Mouse (Mus musculus): ENCODE results near the gene Calhm2. TPM values are rescaled to one million over a fixed set of nuclear protein-coding genes. Genes with fewer than 3 reads are reported as not detected.
A peak's percentile ranks its signal among the peaks of the same experiment; 100 is the strongest.
"Not testable (repeated sequence)": the region's sequence is repeated elsewhere in the genome, so short reads cannot be mapped to it uniquely, and the experiment has no call there.

The Calhm2 gene
- polyA plus RNA-seq, 1 experiment from 2014 or later, result 4.6 TPM

DNA sequence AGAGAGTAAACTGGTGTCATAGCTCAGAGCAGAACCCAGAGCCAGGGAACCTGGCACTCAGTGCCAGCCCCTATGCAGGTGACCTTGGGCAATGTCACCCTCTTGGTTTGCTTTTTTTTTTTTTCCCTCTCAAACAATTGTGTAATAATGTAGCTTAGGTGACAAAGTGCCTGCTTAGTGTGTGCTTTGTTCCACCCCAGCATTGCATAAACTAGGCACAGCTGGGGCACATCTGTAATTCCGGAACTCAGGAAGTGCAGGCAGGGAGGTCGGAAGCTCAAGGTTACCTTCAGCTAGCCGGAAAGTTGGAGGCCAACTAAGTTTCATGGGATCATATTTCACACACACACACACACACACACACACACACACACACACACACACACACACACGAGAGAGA is 11.8 kb upstream of the Calhm2 start:
- ATAC-seq (replicated peaks; ENCODE audit: insufficient number of reproducible peaks, insufficient read depth, low FRiP score, low read depth), result no peak
- WGBS, result 37% methylated on average over 4 of the region's 4 CpGs
- H3K4me1 ChIP-seq (replicated peaks), result peaks cover 10% of the 10 kb centered on the region

DNA sequence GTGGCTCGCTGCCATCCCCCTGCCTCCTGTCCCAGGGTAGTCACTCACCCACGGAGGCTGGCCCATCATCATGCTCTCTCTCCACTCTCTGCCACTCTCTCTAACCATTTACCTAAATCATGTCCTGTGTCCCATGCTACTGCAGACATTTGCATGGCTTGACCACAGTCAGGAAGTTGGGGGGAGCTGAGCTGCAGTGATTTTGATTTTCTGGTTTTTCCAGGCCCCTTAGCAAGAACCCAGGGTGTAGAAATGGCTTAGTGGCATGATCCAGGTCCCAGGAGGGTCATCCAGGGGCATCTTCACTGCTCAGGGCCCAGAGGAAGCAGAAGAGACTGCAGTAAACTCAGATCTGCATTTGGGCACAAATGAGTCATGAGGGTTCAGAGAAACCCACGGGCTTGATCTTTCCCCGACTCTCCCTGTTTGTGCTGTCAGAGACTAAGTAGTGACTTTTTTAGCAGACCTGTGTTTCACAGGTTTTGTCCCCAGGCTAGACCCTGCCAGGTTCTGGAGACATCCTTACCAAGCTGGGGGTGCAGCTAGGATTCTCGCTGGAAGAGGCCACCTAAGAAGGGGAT is 10.3 kb upstream of the Calhm2 start:
- no peak overlapping the region for H3K9ac ChIP-seq
- no peaks in the 10 kb centered on the region for H3K9me3 ChIP-seq (replicated peaks)
- no peak overlapping the region for H3K27ac ChIP-seq
- WGBS, result 68% methylated on average over 5 of the region's 5 CpGs
- no peak overlapping the region for H3K4me2 ChIP-seq
- no peaks in the 10 kb centered on the region for H3K36me3 ChIP-seq
- peaks cover 19% of the 10 kb centered on the region for H3K27me3 ChIP-seq
- no peak for ATAC-seq (replicated peaks; ENCODE audit: insufficient number of reproducible peaks, insufficient read depth, low FRiP score, low read depth)
- H3K4me1 ChIP-seq (replicated peaks), result peaks cover 10% of the 10 kb centered on the region
- no peak overlapping the region for H3K4me3 ChIP-seq

More for the DNA sequence above, 11.8 kb upstream of the Calhm2 start:
- Histone ChIP-seq H3K27me3 (peaks cover 19% of the 10 kb centered on the region), H3K4me2 (no peak overlapping the region), H3K9me3 (replicated peaks) (no peaks in the 10 kb centered on the region), H3K4me3 (no peak overlapping the region), H3K9ac (no peak overlapping the region), H3K36me3 (no peaks in the 10 kb centered on the region), H3K27ac (no peak overlapping the region; the same call in 1 of the 2 replicates)

DNA sequence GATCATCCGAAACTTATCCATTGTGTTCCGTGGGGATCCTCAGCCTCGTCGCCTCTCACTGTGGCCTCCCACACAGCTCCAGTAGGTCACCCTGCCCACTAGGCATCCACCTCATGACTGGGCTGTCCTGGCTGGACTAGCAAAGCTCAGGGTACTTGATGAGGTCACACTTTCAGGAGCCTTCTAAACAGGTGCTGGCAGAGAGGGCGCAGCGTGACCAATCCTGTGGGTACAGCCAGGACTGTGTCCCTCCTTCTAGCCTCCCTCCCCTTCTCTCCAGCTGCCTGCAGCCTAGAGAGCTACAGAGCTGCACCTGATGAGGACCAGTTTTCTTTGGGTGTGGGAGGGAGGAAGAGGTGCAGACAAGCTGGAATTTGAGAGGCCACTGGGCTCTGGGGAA is 6.1 kb upstream of the Calhm2 start, which contains the start of gene Calhm1:
TSS of gene Calhm1 (minus strand) at position 101 of the 400 bp plus-strand sequence.
- H3K4me2 ChIP-seq, result no peak within 1 kb of the TSS
- H3K27ac ChIP-seq, result no peak within 1 kb of the TSS
- no peaks in the 10 kb centered on the region; the same call in none of the 2 replicates for H3K4me1 ChIP-seq (replicated peaks)
- H3K36me3 ChIP-seq, result no peaks in the 10 kb centered on the region
- H3K9me3 ChIP-seq (replicated peaks), result no peaks in the 10 kb centered on the region
- ATAC-seq (replicated peaks; ENCODE audit: insufficient number of reproducible peaks, insufficient read depth, low FRiP score, low read depth), result no peak
- no peak within 1 kb of the TSS for H3K4me3 ChIP-seq
- no peaks in the 10 kb centered on the region for H3K27me3 ChIP-seq
- no peak within 1 kb of the TSS for H3K9ac ChIP-seq
- 80% methylated on average over 6 of the region's 6 CpGs for WGBS

DNA sequence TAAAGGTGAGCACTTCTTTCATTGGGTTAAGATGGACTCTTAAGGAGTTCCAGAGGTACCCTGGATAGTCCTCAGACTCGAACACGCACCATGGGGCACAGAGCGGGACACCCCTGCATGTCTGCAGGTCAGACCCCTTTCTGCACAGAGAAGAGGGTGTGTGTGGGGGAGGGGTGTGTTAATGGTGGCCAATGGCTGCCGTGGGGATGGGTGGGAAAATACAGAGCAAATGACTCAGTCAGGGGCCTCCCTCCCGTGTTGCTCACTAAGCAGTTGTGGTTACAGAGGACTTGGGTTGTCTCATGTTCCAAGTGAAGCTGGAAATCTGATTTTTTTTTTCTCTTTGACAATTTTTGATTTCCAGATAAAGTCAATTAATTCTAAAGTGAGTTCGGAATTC is 4.3 kb upstream of the Calhm2 start:
- 70% methylated on average over 6 of the region's 6 CpGs for WGBS
- Histone ChIP-seq H3K9ac (no peak overlapping the region), H3K4me1 (replicated peaks) (peaks cover 15% of the 10 kb centered on the region), H3K9me3 (replicated peaks) (no peaks in the 10 kb centered on the region), H3K27me3 (no peaks in the 10 kb centered on the region), H3K4me2 (no peak overlapping the region), H3K36me3 (no peaks in the 10 kb centered on the region), H3K4me3 (no peak overlapping the region), H3K27ac (no peak overlapping the region)
- no peak for ATAC-seq (replicated peaks; ENCODE audit: insufficient number of reproducible peaks, insufficient read depth, low FRiP score, low read depth)

DNA sequence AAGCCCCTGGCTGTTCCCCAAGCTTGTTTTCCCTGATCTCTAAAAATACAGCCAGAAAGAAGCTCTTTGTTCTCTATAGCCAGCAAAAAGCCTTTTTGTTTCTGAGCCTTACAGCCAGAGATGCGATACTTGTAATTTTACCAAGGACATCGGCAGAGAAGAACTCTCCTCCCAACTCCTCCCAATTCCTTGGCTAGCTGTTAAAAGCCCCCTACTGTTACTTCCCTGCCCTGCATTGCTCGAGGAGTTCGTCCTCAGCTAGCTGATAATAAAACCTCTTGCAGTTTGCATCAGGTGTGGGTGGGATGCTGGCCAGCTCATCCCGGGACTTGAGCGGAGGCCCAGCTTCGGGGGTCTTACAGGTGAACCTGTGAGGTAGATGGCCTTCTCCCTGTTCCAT is 1.5 kb upstream of the Calhm2 start:
- H3K9me3 ChIP-seq (replicated peaks); H3K9ac ChIP-seq; H3K27ac ChIP-seq; ATAC-seq (replicated peaks; ENCODE audit: insufficient number of reproducible peaks, insufficient read depth, low FRiP score, low read depth); H3K36me3 ChIP-seq; H3K27me3 ChIP-seq; H3K4me2 ChIP-seq; H3K4me3 ChIP-seq: not testable (repeated sequence)
- WGBS, result 35% methylated on average over 7 of the region's 7 CpGs
- peaks cover 31% of the 10 kb centered on the region for H3K4me1 ChIP-seq (replicated peaks)

DNA sequence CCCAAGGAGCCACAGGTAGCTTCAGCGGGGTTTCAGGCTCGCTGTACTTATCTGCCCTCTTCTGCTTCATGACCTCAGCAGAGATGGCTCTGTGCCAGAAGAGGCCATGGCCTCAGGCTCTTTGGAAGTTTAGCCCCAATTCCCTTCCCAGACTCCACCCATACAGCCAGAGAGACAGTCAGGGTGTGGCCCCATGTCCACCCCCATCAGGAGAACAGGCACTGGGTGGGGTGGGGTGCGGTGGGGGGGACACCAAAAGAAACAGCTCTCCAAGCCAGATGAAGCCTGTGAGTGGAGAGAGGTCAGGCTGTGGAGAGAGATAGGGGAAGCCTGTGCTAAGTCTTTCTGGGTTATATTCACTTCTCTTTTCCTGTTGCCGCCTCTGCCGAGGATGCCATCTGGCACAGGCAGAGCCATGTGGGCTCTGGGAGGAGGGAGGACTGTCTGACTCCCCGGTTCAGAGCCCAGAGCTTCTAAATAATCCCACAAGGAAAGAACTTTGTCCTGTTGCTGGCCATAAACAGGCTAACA is 978 bp downstream of the Calhm2 start:
- ATAC-seq (replicated peaks; ENCODE audit: insufficient number of reproducible peaks, insufficient read depth, low FRiP score, low read depth), result peak; percentile 20; the same call in 1 of the 2 replicates
- WGBS, result 8% methylated on average over 6 of the region's 6 CpGs
- Histone ChIP-seq H3K9ac (peak overlapping the region; percentile 68), H3K4me3 (peak overlapping the region; percentile 55), H3K4me1 (replicated peaks) (peaks cover 31% of the 10 kb centered on the region), H3K9me3 (replicated peaks) (no peaks in the 10 kb centered on the region), H3K27ac (peak overlapping the region; percentile 85), H3K4me2 (peak overlapping the region; percentile 76), H3K36me3 (peaks cover 14% of the 10 kb centered on the region; the same call in 1 of the 2 replicates), H3K27me3 (no peaks in the 10 kb centered on the region)

DNA sequence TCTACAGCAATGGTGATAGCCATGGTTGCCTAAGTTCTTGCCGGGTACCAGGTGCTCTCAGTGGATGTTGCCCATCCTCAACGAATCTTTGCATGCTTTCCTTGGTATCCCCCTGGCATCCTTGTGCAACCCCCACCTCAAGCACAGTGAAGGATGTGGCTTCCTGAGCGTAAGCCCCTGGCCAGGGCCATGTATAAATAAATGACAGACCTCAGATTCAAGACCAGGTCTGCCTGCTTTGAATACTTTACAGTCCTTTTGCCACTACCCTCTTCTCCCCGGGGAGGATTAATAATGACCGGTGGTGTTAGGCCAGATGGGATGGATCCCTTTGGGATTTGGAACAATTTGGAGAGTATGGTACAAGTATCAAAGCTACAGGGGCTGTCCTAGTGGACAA is 1.9 kb downstream of the Calhm2 start:
- WGBS, result 86% methylated on average over 5 of the region's 5 CpGs
- no peaks in the 10 kb centered on the region for H3K9me3 ChIP-seq (replicated peaks)
- 0 out of 2 replicates have a peak overlapping the region, but pooled peaks have one; percentile 76 for H3K4me2 ChIP-seq
- peaks cover 31% of the 10 kb centered on the region for H3K4me1 ChIP-seq (replicated peaks)
- no peak for ATAC-seq (replicated peaks; ENCODE audit: insufficient number of reproducible peaks, insufficient read depth, low FRiP score, low read depth)
- H3K36me3 ChIP-seq, result peaks cover 22% of the 10 kb centered on the region; the same call in 1 of the 2 replicates
- H3K4me3 ChIP-seq, result no peak overlapping the region
- no peaks in the 10 kb centered on the region for H3K27me3 ChIP-seq
- H3K9ac ChIP-seq, result no peak overlapping the region
- no peak overlapping the region for H3K27ac ChIP-seq

DNA sequence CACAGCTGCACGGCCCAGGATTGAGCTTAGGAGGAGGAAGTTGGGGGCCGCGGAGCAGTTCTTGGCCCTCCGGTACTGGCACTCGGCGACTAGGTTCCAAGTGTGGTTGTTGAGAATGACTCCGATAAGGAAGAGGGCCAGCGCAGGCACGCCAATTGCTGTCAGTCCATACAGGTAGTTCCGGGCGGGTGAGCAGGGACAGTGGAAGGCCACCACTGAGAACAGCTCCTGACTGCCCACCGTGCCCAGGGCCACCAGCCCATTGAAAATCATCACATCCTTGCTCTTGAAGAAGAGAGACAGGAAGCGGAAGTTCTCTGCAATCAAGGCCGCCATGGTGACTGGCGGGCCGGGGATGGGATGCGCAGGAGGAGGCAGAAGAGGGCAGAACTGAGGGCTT is 2.5 kb downstream of the Calhm2 start:
- no peak for ATAC-seq (replicated peaks; ENCODE audit: insufficient number of reproducible peaks, insufficient read depth, low FRiP score, low read depth)
- 90% methylated on average over 17 of the region's 17 CpGs for WGBS
- Histone ChIP-seq H3K27me3 (no peaks in the 10 kb centered on the region), H3K27ac (no peak overlapping the region), H3K4me1 (replicated peaks) (peaks cover 31% of the 10 kb centered on the region), H3K9me3 (replicated peaks) (no peaks in the 10 kb centered on the region), H3K4me3 (no peak overlapping the region), H3K4me2 (no peak overlapping the region), H3K9ac (no peak overlapping the region), H3K36me3 (peaks cover 28% of the 10 kb centered on the region; the same call in 1 of the 2 replicates)

DNA sequence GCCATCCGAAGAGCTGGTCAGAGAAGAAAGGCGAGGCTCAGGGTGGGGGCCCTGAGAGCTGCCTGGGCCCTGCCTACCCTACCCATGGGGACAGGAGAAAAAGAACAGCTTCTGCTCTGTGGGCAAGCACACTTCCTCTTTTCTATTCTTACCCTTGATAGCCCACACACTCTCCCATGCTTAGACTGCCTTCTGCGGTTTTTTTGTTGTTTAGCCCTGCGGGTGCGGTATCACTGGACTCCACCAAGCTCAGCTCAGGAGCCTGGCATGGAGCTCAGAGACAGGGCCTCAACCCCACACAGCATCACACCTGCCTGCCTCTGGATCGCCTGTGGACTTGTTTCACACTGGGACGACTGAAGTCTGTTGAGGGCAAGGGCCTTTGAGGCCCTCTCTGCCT is 4.9 kb downstream of the Calhm2 start:
- no peak overlapping the region for H3K9ac ChIP-seq
- H3K4me2 ChIP-seq, result no peak overlapping the region
- no peak overlapping the region for H3K27ac ChIP-seq
- no peak overlapping the region for H3K4me3 ChIP-seq
- no peak for ATAC-seq (replicated peaks; ENCODE audit: insufficient number of reproducible peaks, insufficient read depth, low FRiP score, low read depth)
- H3K27me3 ChIP-seq, result no peaks in the 10 kb centered on the region
- peaks cover 23% of the 10 kb centered on the region for H3K4me1 ChIP-seq (replicated peaks)
- WGBS, result 86% methylated on average over 7 of the region's 7 CpGs
- no peaks in the 10 kb centered on the region for H3K9me3 ChIP-seq (replicated peaks)
- peaks cover 52% of the 10 kb centered on the region for H3K36me3 ChIP-seq

DNA sequence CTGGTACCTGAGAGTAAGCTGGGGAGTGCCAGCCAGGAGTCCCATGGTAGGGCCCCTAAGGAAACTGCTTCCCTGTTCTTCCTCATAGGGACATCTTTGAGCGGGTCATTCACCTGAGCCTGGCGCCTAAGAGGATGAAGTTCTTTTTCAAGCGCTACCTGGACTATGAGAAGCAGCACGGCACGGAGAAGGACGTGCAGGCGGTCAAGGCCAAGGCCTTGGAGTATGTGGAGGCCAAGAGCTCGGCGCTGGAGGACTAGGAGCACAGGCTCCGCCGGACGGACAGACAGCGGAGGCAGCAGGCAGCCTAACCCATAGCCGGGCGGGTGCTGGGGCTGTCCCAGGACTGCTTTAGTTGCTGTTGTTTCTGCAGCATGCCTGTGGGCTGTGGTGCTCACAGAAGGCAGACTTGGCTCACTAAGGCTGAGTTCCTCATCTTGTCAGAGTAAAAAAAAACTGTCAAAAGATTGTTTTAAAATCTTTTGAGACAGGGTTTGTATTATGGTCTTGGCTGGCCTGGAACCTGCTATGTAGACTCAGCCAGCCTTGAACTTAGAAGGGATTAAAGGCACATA is 7.5 kb downstream of the Calhm2 start:
- peaks cover 73% of the 10 kb centered on the region for H3K36me3 ChIP-seq
- no peak for ATAC-seq (replicated peaks; ENCODE audit: insufficient number of reproducible peaks, insufficient read depth, low FRiP score, low read depth)
- WGBS, result 93% methylated on average over 15 of the region's 15 CpGs
- H3K9ac ChIP-seq, result no peak overlapping the region
- H3K9me3 ChIP-seq (replicated peaks), result no peaks in the 10 kb centered on the region
- no peak overlapping the region for H3K27ac ChIP-seq
- no peaks in the 10 kb centered on the region for H3K4me1 ChIP-seq (replicated peaks)
- no peak overlapping the region for H3K4me2 ChIP-seq
- H3K4me3 ChIP-seq, result no peak overlapping the region
- H3K27me3 ChIP-seq, result no peaks in the 10 kb centered on the region

DNA sequence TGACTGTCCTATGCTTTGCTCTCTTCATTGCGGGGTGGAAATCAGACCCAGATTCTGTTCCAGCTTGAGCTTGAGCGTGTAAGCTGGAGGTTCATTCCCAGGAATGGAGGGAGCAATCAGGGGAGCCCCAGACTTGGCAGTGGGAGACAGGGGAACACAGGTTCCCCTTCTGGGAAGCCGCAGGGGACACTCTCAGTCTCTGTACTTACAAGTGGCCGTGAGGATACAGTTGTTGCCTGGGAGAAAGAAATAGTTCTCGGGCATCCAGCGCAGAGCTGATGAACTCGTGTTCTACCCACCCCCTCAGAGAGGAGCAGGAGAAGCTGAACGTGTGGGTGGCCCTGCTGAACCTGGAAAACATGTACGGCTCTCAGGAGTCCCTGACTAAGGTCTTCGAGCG is 9.3 kb downstream of the Calhm2 start:
- no peak for ATAC-seq (replicated peaks; ENCODE audit: insufficient number of reproducible peaks, insufficient read depth, low FRiP score, low read depth)
- H3K36me3 ChIP-seq, result peaks cover 84% of the 10 kb centered on the region

DNA sequence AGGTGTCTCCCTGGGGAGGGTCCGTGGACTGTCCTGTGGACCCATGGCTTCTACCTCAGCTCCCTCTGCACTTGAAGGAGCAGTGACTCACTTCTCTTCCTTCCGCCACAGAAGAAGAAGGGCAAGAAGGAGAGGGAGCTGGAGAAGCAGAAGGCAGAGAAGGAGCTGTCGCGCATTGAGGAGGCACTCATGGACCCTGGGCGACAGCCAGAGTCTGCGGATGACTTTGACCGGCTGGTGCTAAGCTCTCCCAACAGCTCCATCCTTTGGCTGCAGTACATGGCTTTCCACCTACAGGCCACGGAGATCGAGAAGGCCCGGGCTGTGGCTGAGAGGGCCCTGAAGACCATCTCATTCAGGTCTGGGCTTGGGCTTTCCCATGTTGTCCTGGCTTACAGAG is 9.9 kb downstream of the Calhm2 start:
- H3K4me1 ChIP-seq (replicated peaks), result peaks cover 13% of the 10 kb centered on the region
- H3K4me3 ChIP-seq, result no peak overlapping the region
- no peak for ATAC-seq (replicated peaks; ENCODE audit: insufficient number of reproducible peaks, insufficient read depth, low FRiP score, low read depth)
- no peaks in the 10 kb centered on the region for H3K27me3 ChIP-seq
- WGBS, result 90% methylated on average over 10 of the region's 10 CpGs
- no peaks in the 10 kb centered on the region for H3K9me3 ChIP-seq (replicated peaks)
- H3K27ac ChIP-seq, result no peak overlapping the region
- peaks cover 78% of the 10 kb centered on the region for H3K36me3 ChIP-seq
- no peak overlapping the region for H3K9ac ChIP-seq
- H3K4me2 ChIP-seq, result no peak overlapping the region

More for the DNA sequence above, 9.3 kb downstream of the Calhm2 start:
- Histone ChIP-seq H3K9me3 (replicated peaks) (no peaks in the 10 kb centered on the region), H3K27me3 (no peaks in the 10 kb centered on the region), H3K4me2 (no peak overlapping the region), H3K27ac (no peak overlapping the region), H3K4me1 (replicated peaks) (peaks cover 10% of the 10 kb centered on the region), H3K9ac (no peak overlapping the region), H3K4me3 (no peak overlapping the region)
- 89% methylated on average over 11 of the region's 11 CpGs for WGBS
